Mouse (Mus musculus) G1E (cell line): ENCODE measurements around the gene Mgat2. TPM values are rescaled to one million over a fixed set of nuclear protein-coding genes. Genes with fewer than 3 reads are reported as not detected.
"Not testable (repeated sequence)": the region's sequence is repeated elsewhere in the genome, so short reads cannot be mapped to it uniquely, and the experiment has no call there.

ENCODE experiments used
- ATAC-seq: 2 replicates; pipeline ENCODE4 v1.8.0; 2016; ENCODE audit warnings: mild to moderate bottlenecking; ENCODE audit not compliant: insufficient number of reproducible peaks, poor library complexity, low FRiP score, severe bottlenecking; ENCODE audit errors: extremely low read depth
- DNase-seq: peaks from one replicate; pipeline ENCODE4 v3.0.0; 2012; ENCODE audit warnings: low spot score
- H3K27me3 ChIP-seq: 2 replicates; pipeline ENCODE4 v1.6.1; 2012; ENCODE audit warnings: mild to moderate bottlenecking, low read length, inconsistent platforms; ENCODE audit not compliant: insufficient read depth
- H3K36me3 ChIP-seq: replicated peaks from 2 replicates; pipeline ENCODE3; 2012; ENCODE audit warnings: mild to moderate bottlenecking, inconsistent platforms
- H3K4me1 ChIP-seq: 2 replicates; pipeline ENCODE4 v1.6.1; 2012; ENCODE audit warnings: low read depth, low read length, inconsistent platforms, mixed read lengths; ENCODE audit not compliant: insufficient read depth
- H3K4me3 ChIP-seq: 2 replicates; pipeline ENCODE4 v1.5.1; 2012; ENCODE audit warnings: low read depth, mild to moderate bottlenecking, inconsistent platforms, low read length, moderate library complexity, mixed read lengths
- H3K9me3 ChIP-seq: replicated peaks from 2 replicates; pipeline ENCODE4 v1.6.1; 2012; ENCODE audit warnings: inconsistent platforms
- CTCF ChIP-seq: IDR thresholded peaks from 2 replicates; pipeline ENCODE4 v1.5.1; 2012; ENCODE audit warnings: low read depth, low read length, inconsistent platforms, mixed read lengths
- GATA1 ChIP-seq: IDR thresholded peaks from 2 replicates; pipeline ENCODE4 v1.6.1; 2012; ENCODE audit warnings: borderline replicate concordance, low read length, inconsistent platforms, mixed read lengths
- GATA2 ChIP-seq: IDR thresholded peaks from 2 replicates; pipeline ENCODE4 v1.6.1; 2012; ENCODE audit warnings: low read depth, low read length, inconsistent platforms, borderline replicate concordance
- POLR2AphosphoS5 ChIP-seq: IDR thresholded peaks from 2 replicates; pipeline ENCODE4 v1.6.1; 2012; ENCODE audit warnings: low read depth, low read length, inconsistent platforms; ENCODE audit not compliant: insufficient replicate concordance
- TAL1 ChIP-seq: conservative IDR thresholded peaks from 2 replicates; pipeline ENCODE4 v1.6.1; 2012; ENCODE audit warnings: low read depth, low read length, inconsistent platforms, mixed read lengths
- polyA plus RNA-seq: library from polyadenylated mRNA; stranded (reverse); fragments of >175 nt; gene quantifications from 2 replicates; pipeline ENCODE4 v1.2.3, GENCODE M21; 2012
- total RNA-seq, 2 experiments: library from RNA; stranded (forward) in 1 of 2; stranded (reverse) in 1 of 2; fragments of 200-1000 nt in 1 of 2; fragments of >200 nt in 1 of 2; fragmentation: Nextera tagmentation in 1 of 2; gene quantifications; 2 replicates each; pipeline ENCODE4 v1.2.3; 2014 to 2017

Mgat2 gene
- total and polyA plus RNA-seq, 3 experiments: 50.7 to 118 (median 112) TPM

GRCm38 (mm10) chr12:69156436-69156835 is 27.5 kb upstream of the Mgat2 start:
- DNase-seq (no peak), ATAC-seq (no peak)
- H3K4me1 ChIP-seq: peaks cover 20% of the 10 kb centered on the region
- no peaks in the 10 kb centered on the region for H3K9me3 ChIP-seq
- H3K27me3 ChIP-seq: no peaks in the 10 kb centered on the region
- TF ChIP-seq GATA1 (no peak), CTCF (no peak), POLR2AphosphoS5 (0 out of 2 replicates have a peak, but pooled peaks have one; percentile 38), GATA2 (no peak), TAL1 (no peak)
- H3K36me3 ChIP-seq: peaks cover 35% of the 10 kb centered on the region
- no peak overlapping the region for H3K4me3 ChIP-seq

- no peak for DNase-seq
- H3K36me3 ChIP-seq: peaks cover 35% of the 10 kb centered on the region
- H3K4me1 ChIP-seq: peaks cover 22% of the 10 kb centered on the region
- no peaks in the 10 kb centered on the region for H3K27me3 ChIP-seq
- no peak for TF ChIP-seq POLR2AphosphoS5
- no peak for TF ChIP-seq TAL1
- TF ChIP-seq CTCF: no peak
- no peak for TF ChIP-seq GATA1
- TF ChIP-seq GATA2: no peak
- no peak for ATAC-seq
- peak overlapping the region; percentile 78; the same call in 1 of the 2 replicates for H3K4me3 ChIP-seq
- H3K9me3 ChIP-seq: no peaks in the 10 kb centered on the region
Observed at GRCm38 (mm10) chr12:69157107-69157506, 26.9 kb upstream of the Mgat2 start.

- Histone ChIP-seq H3K27me3 (no peaks in the 10 kb centered on the region), H3K9me3 (no peaks in the 10 kb centered on the region), H3K4me1 (peaks cover 22% of the 10 kb centered on the region), H3K4me3 (peak overlapping the region; percentile 78), H3K36me3 (peaks cover 35% of the 10 kb centered on the region)
- DNase-seq (no peak), ATAC-seq (no peak; the same call in 1 of the 2 replicates)
- no peak for TF ChIP-seq GATA1
- TF ChIP-seq GATA2: no peak
- TF ChIP-seq CTCF: no peak
- TF ChIP-seq POLR2AphosphoS5: no peak
- TF ChIP-seq TAL1: no peak
Observed at GRCm38 (mm10) chr12:69158366-69158764, 25.6 kb upstream of the Mgat2 start.

GRCm38 (mm10) chr12:69158765-69159577 is 25.0 kb upstream of the Mgat2 start, which contains the start of gene Rps29:
Gene Rps29, minus strand, starts transcription at chr12:69159186.
- peaks cover 35% of the 10 kb centered on the region for H3K36me3 ChIP-seq
- H3K4me3 ChIP-seq: peak within 1 kb of the TSS; percentile 78
- peak; percentile 84 for ATAC-seq
- not testable (repeated sequence) for H3K27me3 ChIP-seq, H3K9me3 ChIP-seq
- DNase-seq: peak; percentile 91
- peaks cover 22% of the 10 kb centered on the region for H3K4me1 ChIP-seq

- Histone ChIP-seq H3K9me3 (no peaks in the 10 kb centered on the region), H3K4me1 (peaks cover 24% of the 10 kb centered on the region), H3K36me3 (peaks cover 34% of the 10 kb centered on the region), H3K27me3 (no peaks in the 10 kb centered on the region), H3K4me3 (no peak overlapping the region; the same call in 1 of the 2 replicates)
- peak; percentile 62; the same call in 1 of the 2 replicates for TF ChIP-seq CTCF
- TF ChIP-seq TAL1: no peak
- ATAC-seq (peak; percentile 23), DNase-seq (no peak)
Observed at GRCm38 (mm10) chr12:69159578-69159940, 24.4 kb upstream of the Mgat2 start.

- Histone ChIP-seq H3K4me1 (peaks cover 32% of the 10 kb centered on the region), H3K36me3 (peaks cover 25% of the 10 kb centered on the region)
- not testable (repeated sequence) for DNase-seq, ATAC-seq, H3K27me3 ChIP-seq, H3K4me3 ChIP-seq, H3K9me3 ChIP-seq
Observed at GRCm38 (mm10) chr12:69160677-69161076, 23.3 kb upstream of the Mgat2 start.

- ATAC-seq, H3K36me3 ChIP-seq, DNase-seq, H3K4me3 ChIP-seq, H3K9me3 ChIP-seq, H3K27me3 ChIP-seq: not testable (repeated sequence)
- H3K4me1 ChIP-seq: peaks cover 27% of the 10 kb centered on the region
Observed at GRCm38 (mm10) chr12:69163586-69163985, 20.4 kb upstream of the Mgat2 start.
